Mouse (Mus musculus) adrenal gland, postnatal 4 days (tissue): ENCODE data around the gene Col9a3. TPM values are rescaled to one million over a fixed set of nuclear protein-coding genes. Genes with fewer than 3 reads are reported as not detected.

Source experiments
- DNase-seq, 2 experiments: peaks; one replicate each; pipeline ENCODE4 v3.0.0; 2021 to 2022; ENCODE audit warnings: low spot score in 2 of 2, mixed read lengths in 2 of 2
- long read RNA-seq, 2 experiments: library from polyadenylated mRNA; stranded (forward); transcript quantifications; one replicate each; pipeline ENCODE4 v2.0.0; 2021
- total RNA-seq, 2 experiments: library from RNA; stranded (reverse); gene quantifications; 2 replicates each; pipeline ENCODE4 v1.2.3; 2021

The Col9a3 gene
- total RNA-seq = 1 to 10 TPM; 2.3 to 3.1 TPM
- long read RNA-seq, experiment 1, partial matches to known transcripts = 0 of 1 reads
- long read RNA-seq, experiment 1, other reads (novel, unspliced or antisense) = 0 of 1 reads
- long read RNA-seq, experiment 2, partial matches to known transcripts = 1 of 2 reads
- long read RNA-seq, experiment 2, other reads (novel, unspliced or antisense) = 1 of 2 reads

DNA sequence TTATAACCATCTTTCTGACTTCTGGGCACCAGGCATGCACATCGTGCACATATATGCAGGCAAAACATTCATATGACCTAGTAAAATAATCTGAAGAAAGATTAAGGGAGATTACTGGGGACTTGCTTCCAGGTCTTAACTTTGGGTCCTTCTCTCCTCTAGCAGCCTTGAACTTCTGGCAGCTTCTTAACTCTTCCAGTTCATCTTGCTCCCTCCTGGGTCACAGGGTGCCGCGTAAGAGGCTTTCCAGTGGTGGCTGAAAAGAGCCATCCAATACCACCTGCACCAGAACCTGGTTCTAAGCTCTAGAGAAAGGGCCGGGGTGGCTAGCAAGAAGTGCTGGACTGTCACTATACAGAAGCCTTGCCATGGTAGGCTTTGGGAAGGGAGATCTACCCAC, at the start of gene Col9a3:
Col9a3 (plus strand) TSS at position 301 of the 400 bp plus-strand sequence.
- no peak for DNase-seq

DNA sequence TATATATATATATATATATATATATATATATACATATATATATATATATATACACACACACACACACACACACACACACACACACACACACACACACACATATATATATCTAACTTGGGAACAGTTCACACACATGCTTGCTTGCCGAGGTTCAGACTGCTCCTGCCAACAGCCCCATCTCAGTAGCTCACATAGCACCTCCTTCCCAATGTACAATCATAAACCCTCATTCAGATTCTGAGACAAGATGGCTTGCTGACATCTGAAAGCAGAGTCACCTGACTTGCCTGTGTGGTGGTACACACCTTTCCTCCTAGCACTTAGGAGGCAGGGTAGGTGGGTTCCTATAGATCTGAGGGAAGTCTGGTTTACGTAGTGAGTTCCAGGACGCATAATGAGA, 45.2 kb upstream of the Col9a3 start:
- no peak for DNase-seq

DNA sequence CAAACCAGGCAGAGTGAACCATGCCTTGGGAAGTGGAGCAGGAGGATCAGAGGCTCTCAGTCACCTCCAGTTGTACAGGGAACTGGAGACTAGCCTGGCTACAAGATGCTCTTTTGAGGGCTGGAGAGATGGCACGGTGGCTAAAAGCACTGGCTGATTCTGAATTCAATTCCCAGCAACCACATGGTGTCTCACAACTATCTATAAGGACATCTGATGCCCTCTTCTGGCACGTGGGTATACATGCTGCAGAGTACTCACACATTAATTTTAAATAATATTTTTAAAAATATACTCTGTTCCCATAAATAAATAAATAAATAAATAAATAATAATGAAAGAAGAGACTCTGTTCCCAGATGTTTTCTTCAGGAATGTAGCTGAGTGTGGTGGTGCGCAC, 42.4 kb upstream of the Col9a3 start:
- DNase-seq = no peak

DNA sequence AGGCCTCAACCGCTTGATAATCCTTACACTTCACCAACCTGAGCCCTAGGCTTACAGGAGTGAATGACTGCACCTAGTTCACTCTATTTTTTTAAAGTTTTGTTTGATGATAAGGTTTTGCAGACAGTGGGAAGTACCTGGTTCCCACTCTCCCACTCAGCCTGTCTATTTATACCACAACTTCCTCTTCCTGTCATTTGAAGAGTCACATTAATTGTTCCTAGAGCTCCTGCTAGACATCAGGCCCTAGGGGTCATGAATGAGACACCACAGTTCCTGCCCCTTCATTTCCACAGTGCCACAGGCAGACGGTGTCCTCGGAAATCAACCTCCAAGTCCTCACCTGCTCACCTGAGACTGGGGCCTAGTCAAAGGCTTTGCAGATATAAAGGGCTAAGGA, 41.1 kb upstream of the Col9a3 start:
- no peak for DNase-seq

DNA sequence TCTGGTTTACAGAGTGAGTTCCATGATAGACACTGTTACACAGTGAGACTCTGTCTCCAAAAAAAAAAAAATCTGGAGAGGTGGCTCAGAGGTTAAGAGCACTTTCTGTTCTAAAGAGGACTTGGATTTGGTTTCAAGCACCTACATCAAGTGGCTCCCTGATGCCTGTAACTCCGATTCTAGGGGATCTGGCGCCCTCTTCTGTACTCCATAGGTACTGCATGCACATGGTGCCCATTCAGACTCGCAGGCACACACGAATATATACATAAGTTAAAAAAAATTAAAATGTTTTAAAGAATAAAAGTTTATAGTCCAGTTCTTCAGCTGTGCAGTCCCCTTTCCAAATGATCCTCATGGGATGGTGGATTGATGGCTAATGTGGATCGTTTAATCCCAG, 37.3 kb upstream of the Col9a3 start:
- DNase-seq = no peak

DNA sequence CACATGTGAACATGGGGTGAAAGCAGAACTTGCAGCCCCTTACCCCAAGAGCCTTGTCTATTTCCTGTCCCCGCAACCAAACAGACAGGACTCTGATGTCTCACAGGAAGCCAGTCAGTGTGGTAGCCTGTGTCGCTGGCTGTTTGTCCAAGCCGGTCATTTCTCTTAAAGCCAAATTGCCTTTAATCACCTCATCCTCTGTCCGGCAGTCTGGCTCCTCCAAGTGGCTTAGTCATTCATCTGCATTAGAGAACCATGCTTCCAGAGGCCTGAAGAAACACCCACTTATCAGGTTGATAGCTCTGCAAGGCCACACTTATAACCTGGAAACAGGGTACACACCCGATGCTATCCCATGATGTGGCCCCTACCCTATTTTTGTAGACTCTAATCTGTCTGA, 35.4 kb upstream of the Col9a3 start:
- no peak for DNase-seq

DNA sequence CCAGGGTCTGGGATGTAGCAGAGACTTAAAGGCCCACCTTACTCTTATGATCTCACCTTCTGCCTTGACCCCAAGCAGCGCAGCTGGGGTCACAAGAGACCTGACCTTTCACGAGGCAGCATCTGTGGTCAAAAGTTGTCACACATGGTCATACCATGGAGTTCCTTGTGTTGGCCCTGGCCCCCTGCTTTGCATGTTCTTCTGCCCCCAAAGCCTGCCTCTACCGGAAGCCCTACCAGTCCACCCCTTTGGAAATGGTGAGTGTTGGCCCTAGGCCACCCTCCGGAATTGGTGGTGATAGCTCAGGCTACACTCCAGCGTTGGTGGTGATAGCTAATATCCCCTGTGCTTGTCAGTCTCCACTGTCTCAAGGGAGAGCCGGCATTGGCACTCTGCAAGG, 34.3 kb upstream of the Col9a3 start:
- DNase-seq = no peak

DNA sequence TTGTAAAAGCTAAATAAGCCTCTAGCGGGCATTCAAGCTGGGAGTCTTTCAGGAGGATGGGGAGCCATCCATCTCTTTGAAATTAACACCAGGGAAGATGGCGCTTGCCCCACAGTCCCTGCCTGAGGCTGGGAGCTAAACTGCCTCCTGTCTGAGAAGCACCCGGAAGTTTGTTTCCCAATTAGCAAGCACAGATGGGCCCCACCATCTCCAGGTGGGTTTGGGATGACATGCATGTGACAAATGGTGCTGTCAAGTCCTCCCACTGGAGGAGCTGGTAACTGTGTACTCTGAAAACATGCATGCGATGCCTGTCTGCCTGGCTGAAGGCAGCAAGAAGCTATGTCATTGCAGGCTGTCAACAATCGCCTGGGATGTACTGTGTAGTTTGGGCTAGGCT, 33.7 kb upstream of the Col9a3 start:
- no peak for DNase-seq

DNA sequence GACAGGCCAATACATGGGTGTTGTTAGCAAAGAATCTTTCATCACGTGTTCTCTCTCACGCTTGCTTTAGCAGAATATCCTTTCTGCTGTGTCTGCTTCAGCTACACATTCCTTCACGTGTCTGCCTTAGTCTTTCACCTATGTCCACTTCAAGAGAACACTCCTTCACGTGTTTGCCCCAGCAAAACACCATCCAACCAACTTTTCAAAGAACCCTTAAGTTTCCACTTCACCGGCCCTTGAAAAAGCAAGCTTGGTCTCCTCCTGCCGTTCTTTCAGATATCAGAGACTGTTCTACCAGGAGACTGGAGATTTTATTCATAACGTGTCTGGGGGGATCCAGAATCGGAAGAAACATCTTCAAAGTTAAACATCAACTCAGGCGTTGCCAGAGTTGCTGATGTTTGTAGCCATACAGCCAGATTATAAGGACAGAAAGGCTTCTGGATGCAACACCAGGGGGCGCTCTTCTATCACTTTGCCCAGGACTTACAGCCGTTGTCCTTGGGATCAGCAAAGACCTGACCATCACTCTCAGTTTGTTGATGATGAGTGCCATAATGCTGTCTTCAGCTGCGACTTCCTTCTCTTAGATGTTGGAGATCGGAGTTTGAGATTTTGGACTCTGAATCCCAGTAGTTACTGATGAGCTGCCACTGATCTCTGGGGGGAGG, 31.2 kb upstream of the Col9a3 start:
- DNase-seq = no peak

DNA sequence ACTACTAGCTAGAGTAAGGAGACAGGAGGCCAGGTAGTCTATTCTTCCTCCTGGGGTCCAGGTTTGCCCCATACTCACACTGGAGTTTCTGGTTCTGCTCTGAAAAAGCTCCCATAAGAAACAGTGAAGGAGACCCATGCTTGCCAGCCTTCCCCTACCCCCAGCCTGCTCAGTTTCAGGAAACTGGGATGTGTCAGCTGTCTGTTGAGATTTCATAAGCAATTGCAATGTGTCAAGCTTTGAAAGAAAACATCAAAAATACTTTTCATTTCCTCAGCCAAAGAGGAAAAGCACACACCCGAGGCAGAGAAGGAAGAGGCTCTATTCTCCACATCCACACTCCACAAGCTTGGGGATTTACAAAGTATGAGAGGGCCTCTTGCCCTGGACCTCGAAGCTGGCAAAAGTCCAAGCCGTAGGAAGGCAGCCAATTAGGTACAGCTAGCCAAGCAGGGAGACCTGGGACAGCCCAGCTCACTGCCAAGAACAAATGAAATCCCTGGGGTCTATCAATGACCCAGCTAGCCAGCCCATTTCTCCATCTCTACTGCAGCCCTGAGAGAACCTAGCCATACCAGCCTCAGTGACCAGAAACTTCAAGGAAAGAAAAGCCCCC, 28.5 kb upstream of the Col9a3 start:
- DNase-seq = no peak

DNA sequence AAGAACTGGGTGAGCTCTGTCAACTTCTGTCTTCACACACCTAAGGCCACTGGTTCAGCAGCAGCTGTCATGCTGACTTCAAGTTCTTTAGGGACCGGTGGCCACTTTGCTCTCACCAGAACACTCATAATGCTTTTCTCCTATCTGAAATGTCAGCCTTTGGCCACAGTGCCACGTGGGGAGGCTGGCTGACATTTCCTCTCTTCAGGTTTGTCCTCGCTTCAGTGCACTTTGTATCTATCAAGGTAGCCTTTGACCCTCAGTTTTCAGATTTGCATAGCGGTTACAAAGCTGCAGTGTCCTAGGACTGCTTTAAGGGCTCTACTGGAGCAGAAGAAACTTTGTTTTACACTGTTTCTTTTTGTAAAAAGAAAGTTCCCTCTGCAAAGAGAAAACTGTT, 21.1 kb upstream of the Col9a3 start:
- DNase-seq = no peak

DNA sequence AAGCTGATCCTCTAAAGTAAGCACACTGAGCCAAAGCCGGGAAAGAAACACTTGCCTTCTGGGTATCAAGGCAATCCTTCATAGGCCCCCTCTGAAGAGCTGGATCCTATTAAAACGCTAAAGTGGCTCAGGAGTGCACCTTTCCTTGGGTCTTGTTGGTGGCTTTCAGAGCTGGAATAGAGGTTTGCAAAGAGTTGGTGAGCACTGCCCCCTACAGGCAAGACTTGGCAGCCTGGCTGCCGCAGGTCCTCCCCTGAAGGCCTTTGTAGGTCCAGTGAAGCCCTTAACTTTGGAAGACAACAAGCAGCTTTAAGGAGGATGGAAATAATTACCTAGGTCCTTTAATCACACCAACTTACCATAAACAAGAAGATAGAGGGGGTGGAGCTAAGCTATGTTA, 18.9 kb upstream of the Col9a3 start:
- DNase-seq = no peak

DNA sequence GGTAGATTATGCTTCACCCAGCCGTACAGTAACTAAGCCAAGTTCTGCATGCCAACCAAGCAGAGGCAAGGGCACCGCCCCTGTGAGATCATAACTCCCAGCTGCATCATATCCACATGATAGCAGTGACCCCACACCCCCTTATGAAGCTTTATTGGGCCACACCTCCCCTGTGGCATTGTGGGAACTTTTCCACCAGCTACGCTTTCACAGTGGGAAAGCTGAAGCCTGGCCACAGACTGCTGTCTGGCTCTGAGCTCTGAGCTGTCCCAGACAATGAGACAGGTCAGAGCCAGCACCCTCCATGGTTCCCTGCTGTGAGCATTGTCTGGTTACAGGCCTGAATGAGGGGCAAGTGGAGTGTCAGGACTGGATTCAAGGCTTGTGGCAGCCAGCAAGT, 16.6 kb upstream of the Col9a3 start, which contains the start of gene Mrgbp:
Mrgbp (plus strand) TSS at position 303 of the 400 bp plus-strand sequence.
- DNase-seq = no peak

DNA sequence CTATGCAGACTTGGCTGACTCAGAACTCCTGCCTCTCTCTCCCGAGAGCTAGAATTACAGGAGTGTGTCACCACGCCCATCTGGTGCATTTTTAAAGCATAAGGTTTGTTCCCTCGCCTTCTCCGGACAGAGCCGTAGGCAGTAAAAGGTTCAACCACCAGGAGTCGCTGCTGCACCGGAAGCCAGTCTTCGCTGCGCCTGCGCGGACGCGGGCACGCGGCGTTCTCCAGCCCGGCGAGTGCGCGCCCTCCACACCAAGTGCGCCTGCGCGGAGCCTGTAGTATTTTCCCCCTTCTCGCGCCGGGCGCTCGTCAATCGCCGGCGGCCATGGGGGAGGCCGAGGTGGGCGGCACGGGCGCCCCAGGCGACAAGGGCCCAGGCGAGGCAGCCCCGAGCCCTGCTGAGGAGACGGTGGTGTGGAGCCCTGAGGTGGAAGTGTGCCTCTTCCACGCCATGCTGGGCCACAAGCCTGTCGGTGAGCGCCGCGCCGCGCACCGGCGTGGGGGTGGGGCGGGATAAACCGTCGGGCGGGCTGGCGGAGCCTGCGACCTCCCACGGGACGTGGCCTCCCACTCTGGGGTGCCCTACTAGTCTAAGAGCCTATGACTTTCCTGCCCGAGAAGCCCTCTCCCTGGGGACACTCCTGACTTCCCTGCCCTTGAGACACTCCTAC, 15.0 kb upstream of the Col9a3 start:
- DNase-seq = peak; percentile 97 to 98

DNA sequence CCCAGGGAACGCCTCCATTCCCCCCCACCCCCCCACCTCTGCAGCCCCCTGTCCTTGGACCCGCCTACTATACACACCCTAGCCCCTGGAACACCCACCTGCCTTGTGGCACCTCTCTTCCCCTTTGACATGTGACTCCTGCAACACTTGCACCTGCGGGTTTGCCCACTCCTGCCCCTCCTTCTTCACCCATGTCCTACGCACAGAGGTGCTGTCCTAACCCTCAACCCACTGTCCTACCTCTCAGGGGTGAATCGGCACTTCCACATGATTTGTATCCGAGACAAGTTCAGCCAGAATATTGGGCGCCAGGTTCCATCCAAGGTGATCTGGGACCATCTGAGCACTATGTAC, 14.5 kb upstream of the Col9a3 start:
- no peak for DNase-seq

DNA sequence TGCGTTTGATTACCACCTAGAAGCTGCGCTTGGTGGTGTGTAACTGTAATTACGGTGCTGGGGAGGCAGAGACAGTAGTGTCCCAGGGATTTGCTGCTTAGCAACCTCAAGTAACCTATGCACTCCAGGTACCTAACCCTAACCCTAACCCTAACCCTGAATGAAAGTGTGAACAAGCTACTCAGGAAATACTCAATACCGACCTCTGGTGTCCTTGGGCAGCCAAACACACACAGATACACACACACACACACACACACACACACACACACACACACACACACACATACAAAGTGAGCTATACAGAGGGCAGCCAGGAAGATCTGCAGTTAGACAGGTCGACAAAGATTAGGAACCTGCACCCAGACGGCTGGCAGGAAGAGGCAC, 8.9 kb upstream of the Col9a3 start:
- no peak for DNase-seq

DNA sequence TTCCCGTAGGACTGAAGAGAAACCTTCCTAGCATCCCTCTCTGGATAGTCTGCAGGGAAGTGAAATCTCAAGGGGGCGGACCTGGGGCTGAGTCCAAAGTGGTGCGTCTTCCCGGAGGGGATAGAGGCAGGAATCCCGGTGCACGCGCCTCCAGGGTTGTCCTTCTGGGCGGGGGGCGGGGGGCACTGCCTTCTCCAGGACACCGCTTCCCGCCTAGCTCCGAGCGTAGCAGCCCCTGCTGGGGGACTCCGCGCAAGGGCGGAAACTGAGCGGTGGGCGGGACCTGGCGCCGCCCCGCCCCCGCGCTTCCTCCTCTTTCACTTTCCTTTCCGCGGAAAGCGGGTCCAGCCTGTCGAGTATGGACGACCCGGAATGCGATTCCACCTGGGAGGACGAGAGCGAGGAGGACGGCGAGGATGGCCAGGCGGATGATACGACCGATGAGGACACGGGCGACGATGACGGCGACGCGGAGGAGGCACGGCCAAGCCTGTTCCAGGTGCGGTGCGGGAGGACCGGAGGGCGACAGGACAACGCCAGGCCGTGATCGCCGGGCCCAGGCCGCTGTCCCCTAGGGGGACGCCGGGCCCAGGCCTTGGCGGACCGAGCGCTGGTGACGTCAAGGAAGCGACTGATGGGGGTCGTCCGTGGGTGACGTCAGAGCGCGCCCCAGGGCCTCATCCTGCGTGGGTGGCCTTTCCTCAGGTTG, 8.3 kb upstream of the Col9a3 start, which contains the start of gene Ogfr:
Ogfr (plus strand) TSS at position 123 of the 709 bp plus-strand sequence.
- peak; percentile 52 to 77 for DNase-seq

DNA sequence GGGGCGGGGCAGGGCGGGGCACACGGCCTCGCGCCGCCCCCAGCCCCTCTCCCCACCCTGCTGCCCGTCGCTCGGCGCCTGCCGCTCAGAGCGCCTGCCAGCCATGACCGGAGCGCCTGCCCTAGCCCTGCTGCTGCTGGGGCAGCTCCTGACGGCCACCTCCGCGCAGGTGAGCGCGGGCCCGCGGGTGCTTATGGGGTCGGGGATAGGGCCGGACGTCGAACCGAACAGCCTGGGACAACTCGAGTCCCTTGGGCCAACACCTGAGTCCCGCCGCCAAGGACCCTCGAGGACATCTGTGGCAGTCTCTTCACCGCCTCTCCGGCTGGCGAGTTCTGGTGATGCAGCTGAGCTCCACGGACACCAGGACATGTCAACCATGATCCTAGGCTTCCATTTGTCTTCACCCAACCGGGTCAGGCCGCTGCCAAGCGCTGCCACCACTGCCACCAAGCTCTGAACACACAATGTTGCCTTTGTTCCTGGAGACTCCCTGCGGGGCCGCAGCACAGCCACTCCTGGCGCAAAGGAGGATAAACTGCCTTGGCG, 641 bp downstream of the Col9a3 start:
- DNase-seq = no peak

DNA sequence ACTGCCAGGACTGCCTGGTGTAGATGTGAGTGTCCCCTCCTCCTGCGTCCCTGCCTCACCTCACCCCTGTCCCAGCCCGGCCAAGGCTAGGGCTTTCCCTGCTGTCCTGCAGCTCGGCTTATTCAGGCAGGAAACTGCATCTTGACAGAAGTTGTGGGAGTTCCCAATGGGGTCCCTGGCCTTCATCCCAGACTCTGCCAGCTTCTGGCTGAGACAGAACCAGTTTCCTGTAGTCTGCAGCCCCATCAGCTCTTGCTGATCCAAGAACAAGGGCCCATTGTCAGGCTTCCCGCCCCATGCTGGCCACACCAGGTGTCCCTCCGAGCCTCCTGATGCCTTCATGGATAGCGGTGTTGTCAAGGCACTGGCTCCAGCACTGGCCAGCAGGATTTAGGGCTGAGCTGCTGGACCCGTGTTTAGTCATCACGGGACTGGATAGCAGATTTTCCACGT, 3.0 kb downstream of the Col9a3 start:
- no peak for DNase-seq

DNA sequence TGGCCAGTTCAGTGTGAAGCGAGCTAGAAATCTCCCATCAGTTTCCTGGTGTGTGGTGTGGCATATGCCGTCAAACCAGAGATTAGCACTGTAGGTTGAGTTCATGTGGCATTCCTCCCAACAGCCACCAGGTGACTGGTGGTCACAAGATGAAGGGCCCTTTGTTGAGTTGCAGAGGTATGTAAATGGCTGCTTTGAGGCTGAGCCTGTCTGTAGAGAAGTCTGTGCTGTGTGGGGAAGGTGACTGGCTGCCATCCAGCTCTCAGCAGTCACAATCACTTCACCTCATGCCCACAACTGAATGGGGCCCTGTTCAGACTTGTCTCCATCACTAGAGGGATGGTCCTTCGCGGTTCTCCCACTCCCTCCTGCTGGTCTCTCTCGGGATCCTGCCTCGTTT, 7.2 kb downstream of the Col9a3 start:
- no peak for DNase-seq

DNA sequence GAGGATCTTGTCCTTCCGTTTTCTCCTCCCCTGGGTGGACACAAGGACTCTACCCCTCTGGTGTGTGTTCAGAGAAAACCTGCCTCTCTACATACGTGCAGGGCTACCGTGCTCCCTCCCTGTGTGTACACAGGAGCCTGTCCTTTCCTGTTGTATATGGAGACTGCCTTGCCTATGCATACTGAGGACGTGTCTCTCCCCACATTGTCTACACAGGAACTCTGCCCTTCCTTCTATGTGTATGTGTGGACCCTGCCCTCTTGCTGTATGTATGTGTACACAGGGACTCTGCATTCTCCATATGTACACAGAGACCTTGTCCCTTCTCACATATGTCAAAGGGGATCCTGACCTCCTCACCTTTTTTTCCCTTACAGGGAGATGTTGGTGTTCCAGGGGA, 12.7 kb downstream of the Col9a3 start:
- no peak for DNase-seq
